Mouse (Mus musculus): ENCODE measurements around the gene Lurap1.

DNA sequence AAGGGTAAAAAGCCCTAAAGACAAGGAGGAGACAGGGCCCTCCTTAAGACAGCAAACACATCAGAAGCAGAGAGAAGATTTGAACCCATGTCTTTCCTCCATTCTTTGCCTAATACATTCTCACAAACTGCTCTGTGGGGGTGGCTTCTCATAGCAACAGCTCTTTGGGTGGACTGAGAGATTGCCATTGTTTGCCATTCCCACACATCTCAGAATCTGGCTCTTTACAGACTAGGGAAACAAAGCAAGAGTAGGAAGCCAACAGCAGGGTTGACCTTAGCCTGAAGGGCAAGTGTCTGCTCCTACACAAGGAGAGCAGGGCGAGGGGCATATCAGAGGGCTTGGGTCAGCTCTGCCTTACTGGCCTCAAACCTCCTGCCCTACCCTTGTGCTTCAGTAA, 9.4 kb downstream of the Lurap1 start:
- TF ChIP-seq CTCF (IDR thresholded peaks at IDR 0.05; ENCODE audit: control insufficient read depth, insufficient read depth, insufficient read length) (no peak), CEBPB (IDR thresholded peaks at IDR 0.05; ENCODE audit: low read depth) (no peak), MAX (IDR thresholded peaks at IDR 0.05) (no peak)
